23 mouse cellular contexts compared by ENCODE assay signal in the genomic region with DNA sequence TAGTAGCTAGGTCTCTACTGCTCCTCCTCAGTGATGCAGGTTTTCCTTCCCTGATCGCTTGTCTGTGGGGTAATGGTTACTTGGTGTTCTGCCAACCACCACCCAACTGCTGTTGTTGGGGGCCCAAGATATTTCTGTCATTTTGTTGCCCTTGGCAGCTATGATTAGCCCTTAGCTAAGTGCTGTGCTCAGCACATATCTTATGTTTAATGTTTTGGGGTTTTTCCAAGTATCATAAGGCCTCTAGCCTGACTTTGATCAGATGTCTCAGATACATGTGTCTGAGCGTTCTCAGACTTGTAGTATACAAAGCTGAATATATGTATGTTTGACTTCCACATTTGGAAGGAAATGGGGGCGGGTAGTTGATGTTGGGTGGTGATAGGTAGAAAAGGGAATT. TPM values are rescaled to one million over a fixed set of nuclear protein-coding genes. Genes with fewer than 3 reads are reported as not detected.
DNase-seq lines count a peak whose midpoint lies in the region; ATAC-seq and TF ChIP-seq lines count a peak whose summit lies in the region.
"Had no signal": no experiment of that assay in that cellular context is flagged by ENCODE, and none has a peak within 500 bp of the region (broad histone marks: within the 10 kb centered on the region; RNA-seq: fewer than 3 reads in every experiment).

No protein-coding gene starts in this region.

- no peak for TF ChIP-seq POLR2A in heart, adult 2 months (IDR thresholded peaks at IDR 0.05; ENCODE audit: insufficient read depth, low read depth, low read length)

- intact Hi-C loops in heart, adult 2 months (cut with DNase I): no loop called here

- H3K4me2 ChIP-seq in embryonic facial prominence, embryonic 14.5 days (ENCODE audit: low read depth, low read length): no peak overlapping the region
- peak overlapping the region; percentile 15; the same call in 1 of the 2 replicates for H3K4me2 ChIP-seq in heart, embryonic 15.5 days
- H3K4me2 ChIP-seq: forebrain, embryonic 15.5 days; limb, embryonic 12.5 days; liver, embryonic 13.5 days; midbrain, embryonic 15.5 days had no signal

- H3K9me3 ChIP-seq in embryonic facial prominence, embryonic 14.5 days (ENCODE audit: control insufficient read depth, low read length): no peaks in the 10 kb centered on the region
- H3K9me3 ChIP-seq in embryonic facial prominence, embryonic 10.5 days: no peaks in the 10 kb centered on the region
- no peaks in the 10 kb centered on the region for H3K9me3 ChIP-seq in heart, embryonic 15.5 days (replicated peaks)
- H3K9me3 ChIP-seq in midbrain, embryonic 10.5 days (replicated peaks): no peaks in the 10 kb centered on the region
- H3K9me3 ChIP-seq: forebrain, embryonic 15.5 days; heart, embryonic 10.5 days; limb, embryonic 12.5 days; liver, embryonic 13.5 days; midbrain, embryonic 15.5 days had no signal

- H3K79me2 ChIP-seq in heart, adult 2 months (replicated peaks; ENCODE audit: control insufficient read depth, insufficient read depth, low read length): no peaks in the 10 kb centered on the region

- H3K27ac ChIP-seq in embryonic facial prominence, embryonic 14.5 days (replicated peaks; ENCODE audit: low read depth, low read length): no peak overlapping the region
- no peak overlapping the region for H3K27ac ChIP-seq in embryonic facial prominence, embryonic 10.5 days (replicated peaks)
- peak overlapping the region; percentile 54 for H3K27ac ChIP-seq in heart, embryonic 15.5 days
- H3K27ac ChIP-seq in heart, adult 2 months: no peak overlapping the region
- no peak overlapping the region for H3K27ac ChIP-seq in midbrain, embryonic 10.5 days (replicated peaks)
- H3K27ac ChIP-seq: forebrain, embryonic 15.5 days; heart, embryonic 10.5 days; limb, embryonic 12.5 days; liver, embryonic 13.5 days; midbrain, embryonic 15.5 days had no signal

- no peak for ATAC-seq in embryonic facial prominence, embryonic 14.5 days (ENCODE audit: low read depth)
- ATAC-seq in heart, embryonic 15.5 days (replicated peaks; ENCODE audit: insufficient number of reproducible peaks, insufficient read depth, low FRiP score, low read depth): no peak; the same call in 1 of the 2 replicates
- ATAC-seq: forebrain, embryonic 15.5 days; midbrain, embryonic 15.5 days had no signal

- WGBS in embryonic facial prominence, embryonic 14.5 days: 69% methylated on average over 3 of the region's 3 CpGs
- WGBS in embryonic facial prominence, embryonic 10.5 days: 93% methylated on average over 3 of the region's 3 CpGs
- 56% methylated on average over 3 of the region's 3 CpGs for WGBS in heart, embryonic 15.5 days
- 64% methylated on average over 3 of the region's 3 CpGs for WGBS in heart, adult 2 months
- WGBS in midbrain, embryonic 10.5 days: 93% methylated on average over 3 of the region's 3 CpGs

- no peaks in the 10 kb centered on the region for H3K27me3 ChIP-seq in embryonic facial prominence, embryonic 14.5 days (replicated peaks; ENCODE audit: control insufficient read depth, insufficient read depth, low read length)
- H3K27me3 ChIP-seq in embryonic facial prominence, embryonic 10.5 days (replicated peaks; ENCODE audit: low read depth, poor library complexity, severe bottlenecking): no peaks in the 10 kb centered on the region
- H3K27me3 ChIP-seq in heart, embryonic 15.5 days: no peaks in the 10 kb centered on the region
- no peaks in the 10 kb centered on the region for H3K27me3 ChIP-seq in heart, adult 2 months (ENCODE audit: control insufficient read depth, insufficient read depth, low read length)
- no peaks in the 10 kb centered on the region for H3K27me3 ChIP-seq in midbrain, embryonic 10.5 days (ENCODE audit: low read depth, poor library complexity, severe bottlenecking)
- H3K27me3 ChIP-seq: CH12.LX; forebrain, embryonic 15.5 days; limb, embryonic 12.5 days; liver, embryonic 13.5 days; midbrain, embryonic 15.5 days had no signal

- peak; percentile 15 for DNase-seq in embryonic facial prominence, embryonic 14.5 days (ENCODE audit: low spot score)
- DNase-seq in embryonic facial prominence, embryonic 10.5 days (ENCODE audit: low spot score): no peak
- DNase-seq in heart, adult 2 months: no peak
- DNase-seq in testis, postnatal 14 days (ENCODE audit: low spot score): peak; percentile 19
- DNase-seq in testis, postnatal 10 days (ENCODE audit: low spot score): no peak
- DNase-seq in spleen, postnatal 14 days (ENCODE audit: low spot score in 2 of 2): no peak
- DNase-seq in midbrain, embryonic 10.5 days (ENCODE audit: low spot score): no peak
- DNase-seq: adrenal gland, postnatal 36 days; cerebellum, adult 18-20 months; cerebellum, postnatal 36 days; kidney, adult 9 months; kidney, postnatal 36 days; liver, embryonic 13.5 days; spleen, adult 18-20 months; thymus, adult 2 months had no signal

- H3K4me3 ChIP-seq in embryonic facial prominence, embryonic 14.5 days (ENCODE audit: low read depth, low read length): no peak overlapping the region
- H3K4me3 ChIP-seq in embryonic facial prominence, embryonic 10.5 days: no peak overlapping the region
- no peak overlapping the region for H3K4me3 ChIP-seq in heart, embryonic 15.5 days
- no peak overlapping the region for H3K4me3 ChIP-seq in heart, adult 2 months
- H3K4me3 ChIP-seq in midbrain, embryonic 10.5 days: no peak overlapping the region
- H3K4me3 ChIP-seq: erythroblast, embryonic 14.5 days; forebrain, embryonic 15.5 days; heart, embryonic 10.5 days; limb, embryonic 12.5 days; liver, embryonic 13.5 days; midbrain, embryonic 15.5 days; myocyte had no signal

- TF ChIP-seq CTCF in heart, adult 2 months (IDR thresholded peaks at IDR 0.05): no peak

- H3K36me3 ChIP-seq in embryonic facial prominence, embryonic 14.5 days (ENCODE audit: control insufficient read depth, insufficient read depth, low read length): peaks cover 77% of the 10 kb centered on the region
- H3K36me3 ChIP-seq in embryonic facial prominence, embryonic 10.5 days (replicated peaks): peaks cover 92% of the 10 kb centered on the region
- H3K36me3 ChIP-seq in heart, embryonic 15.5 days: peaks cover 25% of the 10 kb centered on the region; the same call in 1 of the 2 replicates
- peaks cover 4% of the 10 kb centered on the region; the same call in 1 of the 2 replicates for H3K36me3 ChIP-seq in heart, adult 2 months (ENCODE audit: control insufficient read depth, insufficient read depth, low read length)
- peaks cover 94% of the 10 kb centered on the region for H3K36me3 ChIP-seq in midbrain, embryonic 10.5 days

- no peak overlapping the region for H3K9ac ChIP-seq in embryonic facial prominence, embryonic 14.5 days (ENCODE audit: low read depth, low read length)
- no peak overlapping the region for H3K9ac ChIP-seq in heart, embryonic 15.5 days
- H3K9ac ChIP-seq in heart, adult 2 months (ENCODE audit: low read depth, low read length): no peak overlapping the region
- H3K9ac ChIP-seq: forebrain, embryonic 15.5 days; limb, embryonic 12.5 days; liver, embryonic 13.5 days; midbrain, embryonic 15.5 days had no signal

- H3K4me1 ChIP-seq in embryonic facial prominence, embryonic 14.5 days (ENCODE audit: control insufficient read depth, insufficient read depth, low read length): no peaks in the 10 kb centered on the region
- H3K4me1 ChIP-seq in embryonic facial prominence, embryonic 10.5 days: no peaks in the 10 kb centered on the region
- H3K4me1 ChIP-seq in heart, embryonic 15.5 days (replicated peaks): peaks cover 5% of the 10 kb centered on the region
- no peaks in the 10 kb centered on the region for H3K4me1 ChIP-seq in heart, adult 2 months (ENCODE audit: control insufficient read depth, insufficient read depth, low read length)
- H3K4me1 ChIP-seq in midbrain, embryonic 10.5 days: no peaks in the 10 kb centered on the region
- H3K4me1 ChIP-seq: forebrain, embryonic 15.5 days; heart, embryonic 10.5 days; limb, embryonic 12.5 days; liver, embryonic 13.5 days; midbrain, embryonic 15.5 days had no signal

- TF ChIP-seq EP300 in heart, adult 2 months (IDR thresholded peaks at IDR 0.05; ENCODE audit: insufficient read depth, low read depth, low read length): no peak

RNA-seq across cellular contexts. Expression of gene Pigp, which starts 39.6 kb away (rescaled TPM):
- polyA plus RNA-seq in embryonic facial prominence, embryonic 14.5 days (2014; fragmentation: Nextera tagmentation; extraction: Ambion mirVana): 125 and 131 TPM in 2 replicates
- polyA plus RNA-seq in embryonic facial prominence, embryonic 10.5 days (2016; fragmentation: Nextera tagmentation; extraction: Ambion mirVana): 77.9 and 78.3 TPM in 2 replicates
- 96.2 and 112 TPM in 2 replicates for polyA plus RNA-seq in heart, embryonic 15.5 days (2015; fragmentation: Nextera tagmentation; extraction: Ambion mirVana)
- total RNA-seq in heart, adult 2 months (2021): 100 to 1,000 TPM; 101 to 113 TPM
- polyA plus RNA-seq in heart, adult 2 months (2012; rRNA removed): 49.4 and 86.4 TPM in 2 replicates
- 104 and 105 TPM in 2 replicates for polyA plus RNA-seq in midbrain, embryonic 10.5 days (2016; fragmentation: Nextera tagmentation; extraction: Ambion mirVana)

RNA-seq across cellular contexts. Expression of gene Ttc3, which starts 40.9 kb away (rescaled TPM):
- polyA plus RNA-seq in embryonic facial prominence, embryonic 14.5 days (2014; fragmentation: Nextera tagmentation; extraction: Ambion mirVana): 270 and 324 TPM in 2 replicates
- 300 and 304 TPM in 2 replicates for polyA plus RNA-seq in embryonic facial prominence, embryonic 10.5 days (2016; fragmentation: Nextera tagmentation; extraction: Ambion mirVana)
- 151 and 153 TPM in 2 replicates for polyA plus RNA-seq in heart, embryonic 15.5 days (2015; fragmentation: Nextera tagmentation; extraction: Ambion mirVana)
- total RNA-seq in heart, adult 2 months (2021): 10 to 100 TPM; 77.6 to 85.5 TPM
- 26.0 and 43.2 TPM in 2 replicates for polyA plus RNA-seq in heart, adult 2 months (2012; rRNA removed)
- 327 and 391 TPM in 2 replicates for polyA plus RNA-seq in midbrain, embryonic 10.5 days (2016; fragmentation: Nextera tagmentation; extraction: Ambion mirVana)

Comparison
In these comparisons a context has a peak if more than half of its experiments do, and no peak if none do; other contexts are left out.
1. DNase-seq: peak in embryonic facial prominence, embryonic 14.5 days (single experiment) and testis, postnatal 14 days (single experiment); none in embryonic facial prominence, embryonic 10.5 days (single experiment), heart, adult 2 months (0 of 2), testis, postnatal 10 days (single experiment), spleen, postnatal 14 days (0 of 2) and midbrain, embryonic 10.5 days (single experiment).